Mouse (Mus musculus): Measurements from ENCODE around the gene Gm5797. TPM values are rescaled to one million over a fixed set of nuclear protein-coding genes. Genes with fewer than 3 reads are reported as not detected.
"Not testable (repeated sequence)": the region's sequence is repeated elsewhere in the genome, so short reads cannot be mapped to it uniquely, and the experiment has no call there.

Gm5797 gene
- not detected in 2 replicates for polyA plus RNA-seq (2012; rRNA removed)

- H3K4me1 ChIP-seq (ENCODE audit: control insufficient read depth, insufficient read depth, low read length); H3K4me3 ChIP-seq (replicated peaks; ENCODE audit: extremely low read depth, low read depth, low read length); DNase-seq: not testable (repeated sequence)
- WGBS, result no CpG with 5 or more reads among the region's 1 CpGs
These were observed at the start of gene Gm5797 for GRCm38 (mm10) chr14:7332295-7332694. Gene Gm5797 (minus strand): TSS chr14:7332395.

- not testable (repeated sequence) for H3K4me1 ChIP-seq (ENCODE audit: control insufficient read depth, insufficient read depth, low read length); H3K4me3 ChIP-seq (replicated peaks; ENCODE audit: extremely low read depth, low read depth, low read length); DNase-seq
- 82% methylated on average over 3 of the region's 3 CpGs for WGBS
These were observed 32.8 kb upstream of the Gm5797 start, which contains the start of gene Gm8374 for GRCm38 (mm10) chr14:7365034-7365433. Gene Gm8374 (minus strand): TSS chr14:7365134.

GRCm38 (mm10) chr14:7315093-7315492 lies 17.1 kb downstream of the Gm5797 start:
- not testable (repeated sequence) for H3K4me3 ChIP-seq (replicated peaks; ENCODE audit: extremely low read depth, low read depth, low read length); DNase-seq; H3K4me1 ChIP-seq (ENCODE audit: control insufficient read depth, insufficient read depth, low read length)
- WGBS, result 0% methylated on average over 19 of the region's 19 CpGs

GRCm38 (mm10) chr14:7314661-7315060 lies 17.5 kb downstream of the Gm5797 start, which contains the start of gene Gm3739:
Gene Gm3739 (minus strand): TSS chr14:7315049.
- H3K4me3 ChIP-seq (replicated peaks; ENCODE audit: extremely low read depth, low read depth, low read length); DNase-seq; H3K4me1 ChIP-seq (ENCODE audit: control insufficient read depth, insufficient read depth, low read length): not testable (repeated sequence)
- 0% methylated on average over 19 of the region's 35 CpGs for WGBS

Other genes with a start within 250 kb of the Gm5797 start
- not detected in 2 replicates for gene Gm3696, start 231.8 kb downstream of the Gm5797 start, polyA plus RNA-seq (2012; rRNA removed)
- gene Gm6676, start 207.0 kb downstream of the Gm5797 start, polyA plus RNA-seq (2012; rRNA removed), result not detected in 2 replicates
- gene Gm3512, start 157.9 kb downstream of the Gm5797 start, polyA plus RNA-seq (2012; rRNA removed), result 0.17 TPM in 1 of 2 replicates, not detected in the other
- not detected in 2 replicates for gene Gm16434, start 137.9 kb downstream of the Gm5797 start, polyA plus RNA-seq (2012; rRNA removed)
- not detected in 2 replicates for gene Gm3727, start 67.7 kb downstream of the Gm5797 start, polyA plus RNA-seq (2012; rRNA removed)
- gene Gm3739, start 17.3 kb downstream of the Gm5797 start, polyA plus RNA-seq (2012; rRNA removed), result 0.08 and 0.13 TPM in 2 replicates
- not detected in 2 replicates for gene Gm8374, start 32.7 kb upstream of the Gm5797 start, polyA plus RNA-seq (2012; rRNA removed)
- gene Gm3755, start 118.5 kb upstream of the Gm5797 start, polyA plus RNA-seq (2012; rRNA removed), result not detected in 2 replicates
- gene Gm3752, start 151.4 kb upstream of the Gm5797 start, polyA plus RNA-seq (2012; rRNA removed), result 0.11 and 0.12 TPM in 2 replicates
- gene Gm3558, start 236.2 kb upstream of the Gm5797 start, polyA plus RNA-seq (2012; rRNA removed), result 0.19 and 0.20 TPM in 2 replicates